Mouse (Mus musculus) myocyte (in vitro differentiated cells): Measurements from ENCODE around the gene Hmmr.

ENCODE experiments used
- CEBPB ChIP-seq: IDR thresholded peaks from 2 replicates; pipeline ENCODE4 v1.6.1; 2011; ENCODE audit warnings: mild to moderate bottlenecking, moderate library complexity; ENCODE audit not compliant: poor library complexity, insufficient read depth, severe bottlenecking
- E2F4 ChIP-seq: IDR thresholded peaks from one replicate; pipeline ENCODE4 v1.6.1; 2011; ENCODE audit warnings: mild to moderate bottlenecking, control low read depth, moderate library complexity; ENCODE audit not compliant: insufficient read depth
- MAX ChIP-seq: IDR thresholded peaks from one replicate; pipeline ENCODE4 v1.6.1; 2011; ENCODE audit warnings: low read depth, mild to moderate bottlenecking, control low read depth
- MYOD1 ChIP-seq, 3 experiments: IDR thresholded peaks; one replicate each; pipeline ENCODE4 v1.6.1; 2011; ENCODE audit warnings: control low read depth in 2 of 3, low read depth in 2 of 3, mild to moderate bottlenecking in 2 of 3, moderate library complexity in 1 of 3; ENCODE audit not compliant: insufficient read length in 2 of 3, control insufficient read depth in 1 of 3
- MYOG ChIP-seq, 3 experiments: IDR thresholded peaks; one replicate each; pipeline ENCODE4 v1.6.1; 2011; ENCODE audit warnings: control low read depth in 2 of 3, low read depth in 2 of 3, mild to moderate bottlenecking in 2 of 3; ENCODE audit not compliant: insufficient read length in 2 of 3, control insufficient read depth in 1 of 3, insufficient read depth in 1 of 3
- POLR2A ChIP-seq: IDR thresholded peaks from one replicate; pipeline ENCODE4 v1.6.1; 2011; ENCODE audit warnings: low read depth, mild to moderate bottlenecking, control low read depth, moderate library complexity; ENCODE audit not compliant: insufficient read length
- POLR2AphosphoS2 ChIP-seq: IDR thresholded peaks from one replicate; pipeline ENCODE4 v1.6.1; 2011; ENCODE audit warnings: low read depth, control low read depth; ENCODE audit not compliant: insufficient read length
- REST ChIP-seq: IDR thresholded peaks from one replicate; pipeline ENCODE4 v1.6.1; 2011; ENCODE audit warnings: mild to moderate bottlenecking, control low read depth, moderate library complexity; ENCODE audit not compliant: insufficient read depth, insufficient read length
- SRF ChIP-seq: IDR thresholded peaks from one replicate; pipeline ENCODE4 v1.6.1; 2011; ENCODE audit warnings: low read depth; ENCODE audit not compliant: control insufficient read depth, insufficient read length
- TCF12 ChIP-seq: IDR thresholded peaks from one replicate; pipeline ENCODE4 v1.6.1; 2011; ENCODE audit warnings: mild to moderate bottlenecking, control low read depth; ENCODE audit not compliant: poor library complexity, insufficient read depth, severe bottlenecking
- TCF3 ChIP-seq: IDR thresholded peaks from one replicate; pipeline ENCODE4 v1.6.1; 2011; ENCODE audit warnings: low read depth, control low read depth; ENCODE audit not compliant: insufficient read length
- USF1 ChIP-seq: IDR thresholded peaks from one replicate; pipeline ENCODE4 v1.6.1; 2011; ENCODE audit warnings: low read depth, mild to moderate bottlenecking, control low read depth, moderate library complexity

DNA sequence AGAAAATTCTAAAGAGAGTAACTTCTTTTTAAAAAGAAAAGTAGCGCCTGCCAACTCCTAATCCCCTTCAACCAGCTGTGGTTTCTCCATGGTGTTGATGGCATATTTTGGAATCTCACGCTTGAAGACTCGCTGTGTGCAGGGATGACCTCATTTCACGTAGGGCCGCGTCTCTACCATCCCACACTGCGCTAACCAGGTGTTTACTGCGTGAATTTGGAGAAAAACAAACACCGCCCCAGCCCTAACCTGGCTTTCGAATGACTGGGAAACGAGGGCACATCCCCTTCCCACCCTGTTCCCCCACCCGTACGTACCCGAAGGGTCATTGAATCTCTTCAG is 254 bp downstream of the Hmmr start:
- no peak for TF ChIP-seq POLR2A
- TF ChIP-seq MYOG (IDR thresholded peaks at IDR 0.05; ENCODE audit: control insufficient read depth in 1 of 3, insufficient read depth in 1 of 3, insufficient read length in 2 of 3, low read depth in 2 of 3) = no peak
- TF ChIP-seq USF1 = no peak
- TF ChIP-seq MAX = no peak
- no peak for TF ChIP-seq TCF12
- no peak for TF ChIP-seq REST
- no peak for TF ChIP-seq CEBPB
- TF ChIP-seq MYOD1 (IDR thresholded peaks at IDR 0.05; ENCODE audit: control insufficient read depth in 1 of 3, insufficient read length in 2 of 3, low read depth in 2 of 3) = no peak
- TF ChIP-seq E2F4 = no peak
- TF ChIP-seq POLR2AphosphoS2 = no peak
- no peak for TF ChIP-seq SRF
- TF ChIP-seq TCF3 = no peak
